Mouse (Mus musculus) A20 (cell line): Measurements from ENCODE around the gene Slc9c1.

ENCODE experiments used
- DNase-seq: peaks from one replicate; pipeline ENCODE4 v3.0.0-alpha.2; 2011; ENCODE audit warnings: low read depth, low spot score

Gene Slc9c1

GRCm38 (mm10) chr16:45624791-45625190 is 89.7 kb downstream of the Slc9c1 start:
- peak; percentile 82 for DNase-seq

- DNase-seq = peak; percentile 81
Observed at GRCm38 (mm10) chr16:45625342-45625741, 90.2 kb downstream of the Slc9c1 start.

- DNase-seq = no peak
Observed at GRCm38 (mm10) chr16:45629497-45630105, 94.5 kb downstream of the Slc9c1 start.

- DNase-seq = peak; percentile 78
Observed at GRCm38 (mm10) chr16:45630347-45630960, 95.3 kb downstream of the Slc9c1 start.

GRCm38 (mm10) chr16:45632420-45632819 is 97.3 kb downstream of the Slc9c1 start:
- DNase-seq = no peak

GRCm38 (mm10) chr16:45635826-45636225 is 100.7 kb downstream of the Slc9c1 start:
- no peak for DNase-seq

GRCm38 (mm10) chr16:45640070-45640762 is 105.1 kb downstream of the Slc9c1 start:
- no peak for DNase-seq

GRCm38 (mm10) chr16:45641301-45641700 is 106.2 kb downstream of the Slc9c1 start:
- no peak for DNase-seq

- DNase-seq = no peak
Observed at GRCm38 (mm10) chr16:45643944-45644343, 108.8 kb downstream of the Slc9c1 start.

- no peak for DNase-seq
Observed at GRCm38 (mm10) chr16:45644380-45644779, 109.3 kb downstream of the Slc9c1 start.

GRCm38 (mm10) chr16:45651497-45651896 is 116.4 kb downstream of the Slc9c1 start:
- no peak for DNase-seq

GRCm38 (mm10) chr16:45653009-45653933 is 118.2 kb downstream of the Slc9c1 start:
- no peak for DNase-seq

GRCm38 (mm10) chr16:45653934-45654332 is 118.8 kb downstream of the Slc9c1 start, which contains the start of gene BC016579:
BC016579 (minus strand) TSS chr16:45654068.
- no peak for DNase-seq

GRCm38 (mm10) chr16:45654465-45654864 is 119.4 kb downstream of the Slc9c1 start:
- DNase-seq = no peak
